In the genomic region with DNA sequence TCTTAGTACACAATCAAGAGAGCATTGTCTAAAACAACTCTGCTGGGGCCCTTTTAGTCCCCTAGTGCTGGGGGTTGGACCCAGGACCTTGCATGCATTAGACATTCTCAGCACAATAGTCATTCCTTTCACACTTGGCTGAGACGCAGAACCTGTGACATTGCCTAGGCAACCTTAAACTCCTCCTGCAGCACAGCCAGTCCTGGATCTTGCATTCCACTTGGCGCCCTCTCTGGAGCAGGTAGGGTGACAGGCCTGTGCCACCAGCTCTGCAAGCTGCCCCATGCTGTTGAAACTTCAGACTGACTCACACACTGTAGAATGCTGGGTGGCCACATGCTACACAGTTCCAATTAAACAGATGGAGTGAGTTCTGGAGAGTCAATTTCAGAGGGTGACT, we compare ENCODE assay signal across 11 mouse cellular contexts.
A peak's percentile ranks its signal among the peaks of the same experiment; 100 is the strongest.
DNase-seq lines count a peak whose midpoint lies in the region; ATAC-seq and TF ChIP-seq lines count a peak whose summit lies in the region.
"Had no signal": no experiment of that assay in that cellular context is flagged by ENCODE, and none has a peak within 500 bp of the region (broad histone marks: within the 10 kb centered on the region; RNA-seq: fewer than 3 reads in every experiment).

No protein-coding gene starts in this region.

- no peaks in the 10 kb centered on the region for H3K9me3 ChIP-seq in lung, embryonic 14.5 days (ENCODE audit: low read depth, low read length)

- no peaks in the 10 kb centered on the region for H3K27me3 ChIP-seq in lung, embryonic 14.5 days (ENCODE audit: insufficient read depth, low read length)

- H3K4me3 ChIP-seq in lung, embryonic 14.5 days (ENCODE audit: low read depth, low read length), result no peak overlapping the region

- no peak for TF ChIP-seq CTCF in lung, embryonic 14.5 days (IDR thresholded peaks at IDR 0.05; ENCODE audit: low read depth)

- peak; percentile 22 for DNase-seq in lung, embryonic 14.5 days
- DNase-seq in lung, postnatal 36 days, result no peak
- DNase-seq in ZHBTc4 (ENCODE audit: low read depth, low spot score), result peak; percentile 28
- peak; percentile 16 to 49 for DNase-seq in cerebellum, postnatal 10 days
- DNase-seq in kidney, postnatal 10 days, result peak; percentile 36
- DNase-seq in right cerebral cortex, postnatal 14 days, result no peak
- DNase-seq in heart, postnatal 36 days, result no peak
- no peak for DNase-seq in left cerebral cortex, postnatal 10 days (ENCODE audit: extremely low spot score in 1 of 2, low spot score in 2 of 2)
- DNase-seq: lung, postnatal 4 days; right cerebral cortex, postnatal 25 days; thymus, postnatal 4 days had no signal

- H3K4me2 ChIP-seq in lung, embryonic 14.5 days, result no peak overlapping the region

- WGBS in lung, embryonic 14.5 days, result 52% methylated on average over 2 of the region's 2 CpGs

- no peak overlapping the region for H3K27ac ChIP-seq in lung, embryonic 14.5 days (ENCODE audit: low read depth)

- no peak overlapping the region for H3K9ac ChIP-seq in lung, embryonic 14.5 days

- intact Hi-C loops in heart, postnatal 36 days (cut with DNase I), result loop anchor here (1.0 kb wide), 1 partner anchor 8 kb away; no protein-coding TSS in a partner anchor
- intact Hi-C loops in left cerebral cortex, postnatal 10 days (cut with DNase I), result loop anchor here (1.0 kb wide), 1 partner anchor 8 kb away; no protein-coding TSS in a partner anchor

- no peaks in the 10 kb centered on the region for H3K36me3 ChIP-seq in lung, embryonic 14.5 days (ENCODE audit: insufficient read depth)

- no peaks in the 10 kb centered on the region for H3K4me1 ChIP-seq in lung, embryonic 14.5 days (ENCODE audit: insufficient read depth)

- ATAC-seq in lung, embryonic 14.5 days (ENCODE audit: insufficient read depth), result peak; percentile 81

Comparison
In these comparisons a context has a peak if more than half of its experiments do, and no peak if none do; other contexts are left out.
1. DNase-seq: peak in lung, embryonic 14.5 days (single experiment), ZHBTc4 (single experiment), cerebellum, postnatal 10 days (2 of 2) and kidney, postnatal 10 days (single experiment); none in lung, postnatal 36 days (single experiment), right cerebral cortex, postnatal 14 days (single experiment), heart, postnatal 36 days (0 of 2) and left cerebral cortex, postnatal 10 days (0 of 2).